Comparison of ENCODE assay signal across 24 mouse cellular contexts in genomic region chr3:68719229-68719819, GRCm38 (mm10). TPM values are rescaled to one million over a fixed set of nuclear protein-coding genes. Genes with fewer than 3 reads are reported as not detected.
DNase-seq lines count a peak whose midpoint lies in the region; ATAC-seq lines count a peak whose summit lies in the region.
"Had no signal": no experiment of that assay in that cellular context is flagged by ENCODE, and none has a peak within 500 bp of the region (broad histone marks: within the 10 kb centered on the region; RNA-seq: fewer than 3 reads in every experiment).

No protein-coding gene starts in this region.

- H3K9ac ChIP-seq in kidney, embryonic 15.5 days = no peak overlapping the region
- no peak overlapping the region for H3K9ac ChIP-seq in lung, embryonic 15.5 days
- no peak overlapping the region for H3K9ac ChIP-seq in hindbrain, embryonic 16.5 days (ENCODE audit: low read depth, low read length)
- H3K9ac ChIP-seq: embryonic facial prominence, embryonic 12.5 days; forebrain, embryonic 12.5 days; forebrain, embryonic 15.5 days; heart, embryonic 13.5 days; hindbrain, embryonic 14.5 days had no signal

- H3K4me2 ChIP-seq in kidney, embryonic 15.5 days = peak overlapping the region; percentile 10; the same call in 1 of the 2 replicates
- no peak overlapping the region for H3K4me2 ChIP-seq in lung, embryonic 15.5 days
- no peak overlapping the region for H3K4me2 ChIP-seq in hindbrain, embryonic 16.5 days (ENCODE audit: low read length)
- H3K4me2 ChIP-seq: embryonic facial prominence, embryonic 12.5 days; forebrain, embryonic 12.5 days; forebrain, embryonic 15.5 days; heart, embryonic 13.5 days; hindbrain, embryonic 14.5 days had no signal

- DNase-seq in kidney, postnatal 14 days = no peak
- no peak for DNase-seq in lung, postnatal 36 days
- DNase-seq in splenic B cell, adult 2 months (ENCODE audit: low read depth, low spot score) = peak; percentile 37
- DNase-seq: adrenal gland, adult 8-10 months; adrenal gland, postnatal 25 days; cerebellum, adult 18-20 months; cerebellum, adult 9-10 months; cerebellum, postnatal 14 days; gastrocnemius, postnatal 36 days; heart, adult 2 months; heart, postnatal 14 days; heart, postnatal 4 days had no signal

- H3K27me3 ChIP-seq in kidney, embryonic 15.5 days = no peaks in the 10 kb centered on the region
- no peaks in the 10 kb centered on the region for H3K27me3 ChIP-seq in lung, embryonic 15.5 days
- H3K27me3 ChIP-seq in splenic B cell, adult 2 months (ENCODE audit: control insufficient read depth, insufficient read depth, low read length, poor library complexity, severe bottlenecking) = no peaks in the 10 kb centered on the region
- H3K27me3 ChIP-seq in hindbrain, embryonic 16.5 days (replicated peaks; ENCODE audit: control insufficient read depth, insufficient read depth, low read length) = no peaks in the 10 kb centered on the region
- H3K27me3 ChIP-seq: embryonic facial prominence, embryonic 12.5 days; forebrain, embryonic 12.5 days; forebrain, embryonic 15.5 days; heart, embryonic 13.5 days had no signal

- no peaks in the 10 kb centered on the region for H3K9me3 ChIP-seq in kidney, embryonic 15.5 days (replicated peaks)
- no peaks in the 10 kb centered on the region for H3K9me3 ChIP-seq in lung, embryonic 15.5 days
- H3K9me3 ChIP-seq in hindbrain, embryonic 16.5 days (ENCODE audit: control insufficient read depth, low read length) = no peaks in the 10 kb centered on the region
- H3K9me3 ChIP-seq: embryonic facial prominence, embryonic 12.5 days; forebrain, embryonic 12.5 days; forebrain, embryonic 15.5 days; heart, embryonic 10.5 days; heart, embryonic 13.5 days had no signal

- no peak overlapping the region for H3K4me3 ChIP-seq in kidney, embryonic 15.5 days (replicated peaks)
- no peak overlapping the region for H3K4me3 ChIP-seq in lung, embryonic 15.5 days
- H3K4me3 ChIP-seq in hindbrain, embryonic 16.5 days (ENCODE audit: low read length) = no peak overlapping the region
- H3K4me3 ChIP-seq: embryonic facial prominence, embryonic 12.5 days; erythroblast, embryonic 14.5 days; forebrain, embryonic 12.5 days; forebrain, embryonic 15.5 days; heart, adult 2 months; heart, embryonic 10.5 days; heart, embryonic 13.5 days had no signal

- H3K4me1 ChIP-seq in kidney, embryonic 15.5 days = peaks cover 23% of the 10 kb centered on the region
- H3K4me1 ChIP-seq in lung, embryonic 15.5 days = no peaks in the 10 kb centered on the region
- no peaks in the 10 kb centered on the region for H3K4me1 ChIP-seq in hindbrain, embryonic 16.5 days (ENCODE audit: control insufficient read depth, insufficient read depth, low read depth, low read length)
- H3K4me1 ChIP-seq: embryonic facial prominence, embryonic 12.5 days; forebrain, embryonic 12.5 days had no signal

- WGBS in kidney, embryonic 15.5 days = 25% methylated on average over 8 of the region's 8 CpGs
- WGBS in lung, embryonic 15.5 days = 60% methylated on average over 8 of the region's 8 CpGs
- WGBS in hindbrain, embryonic 16.5 days = 73% methylated on average over 8 of the region's 8 CpGs

- ATAC-seq in kidney, embryonic 15.5 days (replicated peaks; ENCODE audit: low FRiP score) = peak; percentile 73
- 0 out of 2 replicates have a peak, but pooled peaks have one; percentile 27 for ATAC-seq in lung, embryonic 15.5 days (ENCODE audit: borderline replicate concordance, extremely low read depth, low FRiP score, low TSS enrichment)
- ATAC-seq in hindbrain, embryonic 16.5 days = no peak
- ATAC-seq: activated CD4-positive, CD25-positive, alpha-beta regulatory T cell, adult 4 months had no signal

- peak overlapping the region; percentile 84 for H3K27ac ChIP-seq in kidney, embryonic 15.5 days
- no peak overlapping the region for H3K27ac ChIP-seq in lung, embryonic 15.5 days
- H3K27ac ChIP-seq in hindbrain, embryonic 16.5 days (ENCODE audit: low read depth, low read length) = no peak overlapping the region
- H3K27ac ChIP-seq: embryonic facial prominence, embryonic 12.5 days; forebrain, embryonic 12.5 days; forebrain, embryonic 15.5 days; heart, adult 2 months; heart, embryonic 10.5 days; heart, embryonic 13.5 days; hindbrain, embryonic 14.5 days had no signal

- no peaks in the 10 kb centered on the region for H3K36me3 ChIP-seq in kidney, embryonic 15.5 days
- H3K36me3 ChIP-seq in lung, embryonic 15.5 days = no peaks in the 10 kb centered on the region
- H3K36me3 ChIP-seq in splenic B cell, adult 2 months (ENCODE audit: control insufficient read depth, insufficient read depth, low read length, poor library complexity, severe bottlenecking) = no peaks in the 10 kb centered on the region
- no peaks in the 10 kb centered on the region for H3K36me3 ChIP-seq in hindbrain, embryonic 16.5 days (ENCODE audit: control insufficient read depth, insufficient read depth, low read length)
- H3K36me3 ChIP-seq: embryonic facial prominence, embryonic 12.5 days; forebrain, embryonic 12.5 days; forebrain, embryonic 15.5 days; heart, embryonic 10.5 days; heart, embryonic 13.5 days had no signal

RNA-seq across cellular contexts. Expression of gene Il12a, which starts 28.9 kb away (rescaled TPM):
- polyA plus RNA-seq in kidney, embryonic 15.5 days (2015; fragmentation: Nextera tagmentation; extraction: Ambion mirVana) = 0.37 and 0.40 TPM in 2 replicates
- polyA plus RNA-seq in lung, embryonic 15.5 days (2015; fragmentation: Nextera tagmentation; extraction: Ambion mirVana) = 0.16 TPM in 1 of 2 replicates, not detected in the other
- 0.26 and 0.28 TPM in 2 replicates for polyA plus RNA-seq in hindbrain, embryonic 16.5 days (2015; fragmentation: Nextera tagmentation; extraction: Ambion mirVana)
- polyA plus RNA-seq: activated CD4-positive, CD25-positive, alpha-beta regulatory T cell, adult 4 months; erythroblast, embryonic 14.5 days; heart, embryonic 13.5 days; heart, embryonic 16.5 days; hindbrain, embryonic 14.5 days had no signal
